Mouse (Mus musculus): Measurements from ENCODE around the gene Eif2ak4. TPM values are rescaled to one million over a fixed set of nuclear protein-coding genes. Genes with fewer than 3 reads are reported as not detected.

Gene Eif2ak4
- total and polyA plus RNA-seq, 3 experiments: 16.1 to 22.3 (median 18.1) TPM

DNA sequence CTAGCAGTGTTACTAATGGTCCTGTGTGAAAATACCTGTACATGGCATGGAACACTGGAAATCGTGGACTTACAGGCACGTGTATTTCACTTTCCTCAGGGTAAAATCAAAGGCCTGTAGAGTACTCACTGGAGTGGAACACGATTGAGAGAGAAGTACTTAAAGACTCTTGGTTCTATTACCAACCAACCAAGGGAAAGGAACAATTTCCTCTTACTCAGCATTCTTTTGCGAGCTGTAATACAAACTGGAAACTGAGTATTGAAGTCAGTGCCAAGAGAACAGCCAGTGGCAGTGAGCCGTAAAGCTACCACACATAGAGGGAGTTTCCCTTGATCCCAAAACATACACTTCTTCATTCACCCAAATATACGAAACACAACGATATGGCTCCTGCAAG, 47.1 kb upstream of the Eif2ak4 start:
- Histone ChIP-seq H3K9me3 (replicated peaks; ENCODE audit: low read length) (no peaks in the 10 kb centered on the region), H3K4me2 (ENCODE audit: insufficient read depth, low read depth, poor library complexity, severe bottlenecking) (no peak overlapping the region), H3K79me2 (replicated peaks; ENCODE audit: control insufficient read depth, extremely low read depth, insufficient read depth, poor library complexity, severe bottlenecking) (no peaks in the 10 kb centered on the region), H3K9ac (ENCODE audit: insufficient read depth, low read depth) (no peak overlapping the region), H3K4me1 (ENCODE audit: control insufficient read depth in 1 of 2, insufficient read depth in 2 of 2) (no peaks in the 10 kb centered on the region), H3K27me3 (replicated peaks) (peaks cover 2% of the 10 kb centered on the region), H3K4me3 (replicated peaks in 1 of 3; ENCODE audit: low read depth in 2 of 3, low read length in 2 of 3, poor library complexity in 1 of 3) (no peak overlapping the region), H3K36me3 (replicated peaks in 1 of 2; ENCODE audit: control insufficient read depth in 1 of 2, insufficient read depth in 1 of 2, low read length in 1 of 2) (no peaks in the 10 kb centered on the region), H3K27ac (ENCODE audit: insufficient read depth, low read depth) (no peak overlapping the region)
- DNase-seq (ENCODE audit: extremely low read depth): no peak
- in situ Hi-C loops (cut with MboI; ENCODE audit: low pct_ligation_motif_present, low pct_unique_long_range_greater_than_20kb, low sequenced_read_pairs) (loop anchor here (5.0 kb wide), 1 partner anchor 74 kb away; no protein-coding TSS in a partner anchor), dilution Hi-C loops (cut with MboI; ENCODE audit: extremely low pct_ligation_motif_present, extremely low pct_unique_long_range_greater_than_20kb, low sequenced_read_pairs) (no loop called here)
- TF ChIP-seq BHLHE40 (IDR thresholded peaks at IDR 0.05; ENCODE audit: low read depth, low read length) (no peak), MAFK (IDR thresholded peaks at IDR 0.05; ENCODE audit: insufficient replicate concordance, low read length) (peak; percentile 78)

- dilution Hi-C loops (cut with MboI; ENCODE audit: extremely low pct_ligation_motif_present, extremely low pct_unique_long_range_greater_than_20kb, low sequenced_read_pairs) (no loop called here), in situ Hi-C loops (cut with MboI; ENCODE audit: low pct_ligation_motif_present, low pct_unique_long_range_greater_than_20kb, low sequenced_read_pairs) (loop anchor here (5.0 kb wide), 1 partner anchor 77 kb away; no protein-coding TSS in a partner anchor)
- Histone ChIP-seq H3K9me3 (replicated peaks; ENCODE audit: low read length) (no peaks in the 10 kb centered on the region), H3K36me3 (replicated peaks in 1 of 2; ENCODE audit: control insufficient read depth in 1 of 2, insufficient read depth in 1 of 2, low read length in 1 of 2) (no peaks in the 10 kb centered on the region), H3K4me1 (ENCODE audit: control insufficient read depth in 1 of 2, insufficient read depth in 2 of 2) (no peaks in the 10 kb centered on the region), H3K27ac (ENCODE audit: insufficient read depth, low read depth) (no peak overlapping the region), H3K9ac (ENCODE audit: insufficient read depth, low read depth) (no peak overlapping the region), H3K4me3 (replicated peaks in 1 of 3; ENCODE audit: low read depth in 2 of 3, low read length in 2 of 3, poor library complexity in 1 of 3) (no peak overlapping the region), H3K79me2 (replicated peaks; ENCODE audit: control insufficient read depth, extremely low read depth, insufficient read depth, poor library complexity, severe bottlenecking) (no peaks in the 10 kb centered on the region), H3K4me2 (ENCODE audit: insufficient read depth, low read depth, poor library complexity, severe bottlenecking) (no peak overlapping the region), H3K27me3 (replicated peaks) (peaks cover 2% of the 10 kb centered on the region)
- TF ChIP-seq MEF2A (IDR thresholded peaks at IDR 0.05; ENCODE audit: borderline replicate concordance, low read depth, low read length): no peak
- TF ChIP-seq TCF12 (IDR thresholded peaks at IDR 0.05; ENCODE audit: low read depth, low read length): no peak
- no peak for TF ChIP-seq SIN3A (IDR thresholded peaks at IDR 0.05; ENCODE audit: low read length)
- TF ChIP-seq MAZ (IDR thresholded peaks at IDR 0.05; ENCODE audit: low read depth, low read length): no peak
- no peak for TF ChIP-seq HCFC1 (IDR thresholded peaks at IDR 0.05; ENCODE audit: low read depth, low read length)
- no peak for TF ChIP-seq TBP (conservative IDR thresholded peaks at IDR 0.05; ENCODE audit: low read depth, low read length)
- no peak for TF ChIP-seq CTCF (conservative IDR thresholded peaks at IDR 0.05 in 1 of 2, IDR thresholded peaks at IDR 0.05 in 1 of 2; ENCODE audit: low read depth in 2 of 2, low read length in 2 of 2)
- no peak for TF ChIP-seq ETS1 (conservative IDR thresholded peaks at IDR 0.05; ENCODE audit: low read depth, low read length)
- no peak for TF ChIP-seq SMC3 (IDR thresholded peaks at IDR 0.05; ENCODE audit: low read depth, low read length)
- TF ChIP-seq NRF1 (IDR thresholded peaks at IDR 0.05; ENCODE audit: low read depth, low read length): no peak
- TF ChIP-seq RAD21 (IDR thresholded peaks at IDR 0.05; ENCODE audit: low read depth, low read length): no peak
- no peak for TF ChIP-seq ELF1 (IDR thresholded peaks at IDR 0.05; ENCODE audit: low read depth, low read length)
- TF ChIP-seq POLR2AphosphoS2 (IDR thresholded peaks at IDR 0.05; ENCODE audit: low read depth, low read length): no peak
- TF ChIP-seq MYC (IDR thresholded peaks at IDR 0.05; ENCODE audit: low read depth, low read length): no peak
- no peak for TF ChIP-seq USF1 (IDR thresholded peaks at IDR 0.05; ENCODE audit: low read depth, low read length)
- TF ChIP-seq USF2 (conservative IDR thresholded peaks at IDR 0.05; ENCODE audit: low read depth, low read length): no peak
- TF ChIP-seq ZMIZ1 (IDR thresholded peaks at IDR 0.05; ENCODE audit: low read depth, low read length): no peak
- no peak for TF ChIP-seq JUN (IDR thresholded peaks at IDR 0.05; ENCODE audit: insufficient read depth, low read depth, low read length)
- no peak for TF ChIP-seq BHLHE40 (IDR thresholded peaks at IDR 0.05; ENCODE audit: low read depth, low read length)
- no peak for DNase-seq (ENCODE audit: extremely low read depth)
Observed at GRCm38 (mm10) chr2:118343897-118344296, 44.5 kb upstream of the Eif2ak4 start.
